Mouse (Mus musculus) CH12.LX (cell line): ENCODE measurements around the gene Cd93. TPM values are rescaled to one million over a fixed set of nuclear protein-coding genes. Genes with fewer than 3 reads are reported as not detected.

Source experiments
- DNase-seq: peaks from one replicate; pipeline ENCODE4 v3.0.0-alpha.2; 2013; ENCODE audit errors: extremely low read depth
- H3K27ac ChIP-seq: 2 replicates; pipeline ENCODE4 v1.5.1; 2012; ENCODE audit warnings: low read depth, mild to moderate bottlenecking, control low read depth, moderate library complexity; ENCODE audit not compliant: insufficient read depth
- H3K27me3 ChIP-seq: replicated peaks from 2 replicates; pipeline ENCODE3; 2012; ENCODE audit warnings: inconsistent platforms
- H3K36me3 ChIP-seq, 2 experiments: replicated peaks in 1 of 2; 2 replicates each; pipeline versions ENCODE3 to v1.6.1; 2012; ENCODE audit warnings: inconsistent platforms in 1 of 2, low read length in 1 of 2, mild to moderate bottlenecking in 1 of 2, mixed read lengths in 1 of 2, moderate library complexity in 1 of 2; ENCODE audit not compliant: control insufficient read depth in 1 of 2, insufficient read depth in 1 of 2
- H3K4me1 ChIP-seq, 2 experiments: 2 replicates each; pipeline ENCODE4 v1.6.1; 2012; ENCODE audit warnings: inconsistent platforms in 1 of 2, moderate library complexity in 1 of 2; ENCODE audit not compliant: insufficient read depth in 2 of 2, control insufficient read depth in 1 of 2
- H3K4me2 ChIP-seq: 2 replicates; pipeline ENCODE4 v1.6.1; 2012; ENCODE audit warnings: low read depth, mild to moderate bottlenecking, control low read depth; ENCODE audit not compliant: poor library complexity, insufficient read depth, severe bottlenecking
- H3K4me3 ChIP-seq, 3 experiments: fragments of 150-350 bp in 1 of 3; sonication (generic) in 1 of 3; replicated peaks in 1 of 3; 2 replicates each; pipeline versions ENCODE3 to v1.5.1; 2011 to 2012; ENCODE audit warnings: low read depth in 2 of 3, low read length in 2 of 3, mild to moderate bottlenecking in 2 of 3, moderate library complexity in 2 of 3, control low read depth in 1 of 3, improper control_type of control experiment in 1 of 3, inconsistent platforms in 1 of 3, mixed read lengths in 1 of 3; ENCODE audit not compliant: poor library complexity in 1 of 3
- H3K79me2 ChIP-seq: replicated peaks from 2 replicates; pipeline ENCODE4 v1.6.1; 2012; ENCODE audit warnings: mild to moderate bottlenecking, moderate library complexity; ENCODE audit not compliant: control insufficient read depth, poor library complexity, insufficient read depth, severe bottlenecking; ENCODE audit errors: extremely low read depth
- H3K9ac ChIP-seq: 2 replicates; pipeline ENCODE4 v1.6.1; 2012; ENCODE audit warnings: low read depth, mild to moderate bottlenecking, control low read depth, moderate library complexity; ENCODE audit not compliant: insufficient read depth
- H3K9me3 ChIP-seq: replicated peaks from 2 replicates; pipeline ENCODE3; 2012; ENCODE audit warnings: low read length, inconsistent platforms, mixed read lengths
- BHLHE40 ChIP-seq: IDR thresholded peaks from 2 replicates; pipeline ENCODE4 v1.6.1; 2011; ENCODE audit warnings: mild to moderate bottlenecking, low read depth, low read length, improper control_type of control experiment
- CHD1 ChIP-seq: IDR thresholded peaks from 2 replicates; pipeline ENCODE4 v1.6.1; 2012; ENCODE audit warnings: low read depth, low read length, improper control_type of control experiment, inconsistent platforms
- ELF1 ChIP-seq: IDR thresholded peaks from 2 replicates; pipeline ENCODE4 v1.6.1; 2014; ENCODE audit warnings: low read depth, mild to moderate bottlenecking, inconsistent platforms, low read length, improper control_type of control experiment
- ETS1 ChIP-seq: conservative IDR thresholded peaks from 2 replicates; pipeline ENCODE4 v1.6.1; 2012; ENCODE audit warnings: low read depth, mild to moderate bottlenecking, inconsistent platforms, low read length, improper control_type of control experiment, moderate library complexity
- GABPA ChIP-seq: IDR thresholded peaks from 2 replicates; pipeline ENCODE4 v1.6.1; 2012; ENCODE audit warnings: low read depth, low read length, improper control_type of control experiment, inconsistent platforms; ENCODE audit not compliant: insufficient replicate concordance
- HCFC1 ChIP-seq: IDR thresholded peaks from 2 replicates; pipeline ENCODE4 v1.6.1; 2012; ENCODE audit warnings: low read depth, mild to moderate bottlenecking, inconsistent platforms, low read length, improper control_type of control experiment
- JUND ChIP-seq: conservative IDR thresholded peaks from 2 replicates; pipeline ENCODE4 v1.6.1; 2011; ENCODE audit warnings: low read depth, low read length, improper control_type of control experiment
- MAFK ChIP-seq: IDR thresholded peaks from 2 replicates; pipeline ENCODE4 v1.6.1; 2011; ENCODE audit warnings: low read length, improper control_type of control experiment; ENCODE audit not compliant: insufficient replicate concordance
- MAX ChIP-seq: IDR thresholded peaks from 2 replicates; pipeline ENCODE4 v1.6.1; 2011; ENCODE audit warnings: low read length, improper control_type of control experiment
- MYC ChIP-seq: IDR thresholded peaks from 2 replicates; pipeline ENCODE4 v1.6.1; 2011; ENCODE audit warnings: low read depth, mild to moderate bottlenecking, improper control_type of control experiment, low read length
- NELFE ChIP-seq: IDR thresholded peaks from 2 replicates; pipeline ENCODE4 v1.6.1; 2011; ENCODE audit warnings: low read depth, low read length, improper control_type of control experiment
- NRF1 ChIP-seq: IDR thresholded peaks from 2 replicates; pipeline ENCODE4 v1.6.1; 2014; ENCODE audit warnings: low read depth, mild to moderate bottlenecking, inconsistent platforms, low read length, improper control_type of control experiment, moderate library complexity
- PAX5 ChIP-seq: IDR thresholded peaks from 2 replicates; pipeline ENCODE4 v1.6.1; 2012; ENCODE audit warnings: low read length, inconsistent platforms, mixed read lengths
- POLR2AphosphoS2 ChIP-seq: IDR thresholded peaks from 2 replicates; pipeline ENCODE4 v1.6.1; 2011; ENCODE audit warnings: low read depth, low read length, improper control_type of control experiment
- RAD21 ChIP-seq: IDR thresholded peaks from 2 replicates; pipeline ENCODE4 v1.6.1; 2011; ENCODE audit warnings: low read depth, mild to moderate bottlenecking, low read length, improper control_type of control experiment, moderate library complexity
- RCOR1 ChIP-seq: conservative IDR thresholded peaks from 2 replicates; pipeline ENCODE4 v1.6.1; 2012; ENCODE audit warnings: low read depth, mild to moderate bottlenecking, inconsistent platforms, low read length, improper control_type of control experiment
- SIN3A ChIP-seq: IDR thresholded peaks from 2 replicates; pipeline ENCODE4 v1.6.1; 2012; ENCODE audit warnings: low read length, improper control_type of control experiment, inconsistent platforms
- SMC3 ChIP-seq: IDR thresholded peaks from 2 replicates; pipeline ENCODE4 v1.6.1; 2011; ENCODE audit warnings: low read depth, low read length, improper control_type of control experiment
- TBP ChIP-seq: conservative IDR thresholded peaks from 2 replicates; pipeline ENCODE4 v1.6.1; 2011; ENCODE audit warnings: low read depth, low read length, improper control_type of control experiment
- TCF12 ChIP-seq: IDR thresholded peaks from 2 replicates; pipeline ENCODE4 v1.6.1; 2014; ENCODE audit warnings: low read depth, mild to moderate bottlenecking, inconsistent platforms, low read length, improper control_type of control experiment
- ZMIZ1 ChIP-seq: IDR thresholded peaks from 2 replicates; pipeline ENCODE4 v1.6.1; 2012; ENCODE audit warnings: low read depth, mild to moderate bottlenecking, inconsistent platforms, low read length, improper control_type of control experiment
- dilution Hi-C: fragments of 300-500 bp; cut with MboI; formaldehyde crosslinking; loops from 2 replicates; pipeline ENCODE4 v1.14.3; 2020; ENCODE audit warnings: low sequenced_read_pairs; ENCODE audit not compliant: extremely low pct_unique_long_range_greater_than_20kb, extremely low pct_ligation_motif_present
- in situ Hi-C: fragments of 300-500 bp; cut with MboI; formaldehyde crosslinking; loops from 3 replicates; pipeline ENCODE4 v1.14.3; 2019; ENCODE audit warnings: low sequenced_read_pairs, low pct_ligation_motif_present, low pct_unique_long_range_greater_than_20kb, mixed read lengths
- polyA plus RNA-seq: library from polyadenylated mRNA; unstranded; fragments of >175 nt; gene quantifications from 2 replicates; pipeline ENCODE4 v1.2.1, GENCODE M21; 2012; ENCODE audit warnings: low read depth; ENCODE audit not compliant: insufficient read length
- total RNA-seq, 2 experiments: library from RNA; depleted of rRNA; stranded (reverse); fragments of 300-350 nt in 1 of 2; fragments of >200 nt in 1 of 2; gene quantifications; 2 replicates each; pipeline ENCODE4 v1.2.3; 2012 to 2014

Cd93 gene
- total and polyA plus RNA-seq, 3 experiments = 0.04 to 0.08 (median 0.07) TPM

DNA sequence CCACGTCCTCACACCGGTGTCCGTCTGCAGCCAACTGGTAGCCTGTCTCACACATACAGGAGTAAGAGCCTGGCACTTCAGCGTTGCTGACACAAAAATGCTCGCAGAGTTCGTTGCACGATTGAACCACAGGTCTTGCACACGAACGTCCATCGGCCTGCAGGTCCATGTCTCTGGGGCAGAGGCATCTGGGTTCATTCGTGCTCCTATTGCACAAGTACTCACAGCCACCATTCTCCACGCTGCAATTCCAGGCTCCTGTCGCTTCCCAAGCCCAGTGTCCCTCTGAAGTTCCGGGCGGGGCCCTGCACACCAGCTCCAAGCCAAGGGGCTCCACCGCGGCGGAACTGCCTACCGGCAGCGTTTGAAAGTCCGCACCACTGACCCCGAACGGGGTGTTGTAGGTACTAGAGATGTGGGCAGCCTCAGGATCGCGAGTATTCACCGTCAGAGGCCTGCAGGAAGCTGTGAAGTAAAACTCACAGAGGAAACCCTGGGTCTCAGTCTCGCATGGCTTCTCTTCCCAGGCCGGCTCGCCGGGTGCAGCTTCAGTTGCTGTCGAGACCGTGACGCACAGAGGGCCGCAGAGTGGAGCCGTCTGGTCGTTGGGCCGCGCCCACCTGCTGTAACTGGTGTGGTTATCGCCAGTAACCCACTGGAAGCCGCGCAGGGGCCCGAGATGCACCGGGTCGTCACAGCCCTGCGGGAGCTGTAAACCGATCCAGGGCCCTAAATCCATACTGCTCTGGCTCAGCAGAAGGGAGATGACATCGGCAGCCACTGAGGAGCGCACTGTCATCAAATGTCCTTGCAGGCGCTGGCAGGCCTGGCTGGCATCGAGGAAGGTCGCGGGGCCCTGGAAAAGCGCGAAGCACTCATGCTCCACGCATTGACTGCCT, 36.1 kb downstream of the Cd93 start:
- Histone ChIP-seq H3K4me1 (peaks cover 0 to 9% of the 10 kb centered on the region in 2 experiments; a peak in 2 of 4 replicates), H3K9me3 (no peaks in the 10 kb centered on the region), H3K79me2 (no peaks in the 10 kb centered on the region), H3K4me2 (no peak overlapping the region), H3K27me3 (no peaks in the 10 kb centered on the region), H3K4me3 (no peak overlapping the region), H3K9ac (no peak overlapping the region), H3K36me3 (no peaks in the 10 kb centered on the region), H3K27ac (no peak overlapping the region)
- dilution Hi-C loops = no loop called here
- in situ Hi-C loops = no loop called here
- no peak for DNase-seq
- TF ChIP-seq MAFK (no peak), ETS1 (no peak), CHD1 (no peak), SIN3A (no peak), HCFC1 (no peak), RCOR1 (no peak), NRF1 (no peak), ELF1 (no peak), POLR2AphosphoS2 (no peak), SMC3 (no peak), RAD21 (no peak), TBP (no peak), PAX5 (no peak), NELFE (no peak)

DNA sequence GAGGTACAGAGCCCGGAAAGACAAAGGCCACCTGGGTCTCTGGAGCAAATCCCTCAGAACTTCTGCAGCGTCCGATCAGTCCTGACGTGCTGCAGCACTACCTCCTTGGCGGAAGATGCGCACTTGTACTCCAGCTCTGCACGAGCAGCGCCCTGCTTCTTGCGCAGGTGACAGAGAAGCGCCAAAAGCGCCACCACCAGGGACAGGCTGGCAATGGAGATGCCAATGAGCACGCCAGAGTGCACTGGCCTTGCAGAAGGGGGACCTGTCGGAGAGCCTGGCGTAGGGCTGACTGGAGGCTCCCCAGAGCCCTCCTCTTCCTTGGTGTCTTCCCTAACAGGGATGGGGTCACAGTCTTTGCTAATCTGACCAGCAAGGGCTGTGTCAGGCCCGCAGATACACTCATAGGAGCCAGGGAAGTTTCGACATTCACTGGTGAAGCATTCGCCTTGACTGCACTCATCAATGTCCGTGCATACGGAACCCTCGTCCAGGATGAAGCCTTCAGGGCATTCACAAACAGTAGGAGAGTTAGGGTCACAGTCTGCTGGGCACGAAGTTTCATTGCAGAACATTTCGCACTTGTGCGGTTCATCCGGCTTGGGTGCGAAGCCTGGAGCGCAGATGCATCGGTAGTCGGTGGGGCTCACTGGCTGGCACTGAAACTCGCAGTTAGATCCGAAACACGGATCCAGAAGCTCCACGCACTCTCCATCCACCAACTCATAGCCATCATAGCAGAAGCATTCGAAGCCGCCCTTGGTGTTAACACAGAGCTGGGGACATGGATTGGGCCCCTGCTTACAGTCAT, 37.0 kb downstream of the Cd93 start:
- TF ChIP-seq RAD21 = no peak
- no peak for TF ChIP-seq POLR2AphosphoS2
- no peak for TF ChIP-seq BHLHE40
- TF ChIP-seq PAX5 = no peak
- no peak for TF ChIP-seq MYC
- no peak for TF ChIP-seq NRF1
- no peak for TF ChIP-seq MAX
- no peak for TF ChIP-seq TCF12
- no peak for TF ChIP-seq ZMIZ1
- no peak for TF ChIP-seq HCFC1
- no peak for TF ChIP-seq JUND
- no peak for TF ChIP-seq GABPA
- no peak overlapping the region for H3K4me3 ChIP-seq
- H3K9me3 ChIP-seq = no peaks in the 10 kb centered on the region
- no peaks in the 10 kb centered on the region for H3K36me3 ChIP-seq
- H3K27me3 ChIP-seq = no peaks in the 10 kb centered on the region
- dilution Hi-C loops (no loop called here), in situ Hi-C loops (no loop called here)
- H3K27ac ChIP-seq = no peak overlapping the region
- no peak overlapping the region for H3K4me2 ChIP-seq
- H3K4me1 ChIP-seq = peaks cover 0 to 9% of the 10 kb centered on the region in 2 experiments; a peak in 2 of 4 replicates
- DNase-seq = no peak
- H3K9ac ChIP-seq = no peak overlapping the region
- no peaks in the 10 kb centered on the region for H3K79me2 ChIP-seq
